18 mouse cellular contexts compared by ENCODE assay signal in the genomic region with DNA sequence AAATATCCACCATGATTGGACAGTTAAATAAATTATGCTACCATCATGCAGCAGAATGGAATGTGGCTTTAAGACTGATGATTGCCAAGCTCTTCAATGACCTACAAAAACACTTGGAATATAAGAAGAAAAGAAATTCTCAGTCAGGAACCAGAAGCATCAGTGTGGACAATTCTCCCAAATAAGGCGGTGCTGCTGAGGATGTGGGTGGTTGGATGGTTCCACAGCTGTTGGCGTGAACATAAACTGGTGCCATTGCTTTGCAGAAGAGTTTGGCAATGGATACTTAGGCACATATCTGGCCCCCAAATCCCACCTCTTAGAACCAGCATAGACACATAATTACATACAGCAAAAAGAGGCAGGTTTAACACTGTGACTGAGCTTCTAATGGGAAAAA.
DNase-seq lines count a peak whose midpoint lies in the region; TF ChIP-seq lines count a peak whose summit lies in the region.
"Had no signal": no experiment of that assay in that cellular context is flagged by ENCODE, and none has a peak within 500 bp of the region (broad histone marks: within the 10 kb centered on the region; RNA-seq: fewer than 3 reads in every experiment).

No protein-coding gene starts in this region.

- DNase-seq in heart, adult 11 months, result peak; percentile 45
- no peak for DNase-seq in heart, adult 9 months (ENCODE audit: low spot score in 2 of 2)
- DNase-seq in left cerebral cortex, adult 2 months (ENCODE audit: extremely low spot score in 1 of 2, low spot score in 2 of 2), result no peak
- no peak for DNase-seq in left cerebral cortex, postnatal 10 days (ENCODE audit: extremely low spot score in 1 of 2, low spot score in 2 of 2)
- no peak for DNase-seq in spleen, postnatal 10 days (ENCODE audit: low spot score in 2 of 2)
- DNase-seq: adrenal gland, adult 2 months; adrenal gland, postnatal 10 days; adrenal gland, postnatal 25 days; cerebellum, adult 11-12 months; cerebellum, adult 2 months; cerebellum, adult 9-10 months; cerebellum, postnatal 10 days; cerebellum, postnatal 25 days; forebrain, postnatal 0 days had no signal

- TF ChIP-seq CTCF in left cerebral cortex, adult 2 months (IDR thresholded peaks at IDR 0.05), result no peak

- intact Hi-C loops in left cerebral cortex, adult 2 months (cut with DNase I), result no loop called here
- intact Hi-C loops in left cerebral cortex, postnatal 10 days (cut with DNase I), result no loop called here

- H3K4me3 ChIP-seq in left cerebral cortex, adult 2 months, result no peak overlapping the region
- H3K4me3 ChIP-seq: embryonic facial prominence, embryonic 10.5 days; embryonic facial prominence, embryonic 12.5 days; forebrain, embryonic 13.5 days; forebrain, embryonic 15.5 days had no signal

- peak overlapping the region; percentile 20; the same call in 1 of the 2 replicates for H3K27ac ChIP-seq in left cerebral cortex, adult 2 months
- H3K27ac ChIP-seq: embryonic facial prominence, embryonic 10.5 days; embryonic facial prominence, embryonic 12.5 days; forebrain, embryonic 13.5 days; forebrain, embryonic 15.5 days had no signal
